Mouse (Mus musculus): ENCODE results near the gene Cyp46a1. TPM values are rescaled to one million over a fixed set of nuclear protein-coding genes. Genes with fewer than 3 reads are reported as not detected.
A peak's percentile ranks its signal among the peaks of the same experiment; 100 is the strongest.

Cyp46a1 gene
- polyA plus RNA-seq (2015; fragmentation: Nextera tagmentation; extraction: Ambion mirVana): 30.8 and 32.2 TPM in 2 replicates

DNA sequence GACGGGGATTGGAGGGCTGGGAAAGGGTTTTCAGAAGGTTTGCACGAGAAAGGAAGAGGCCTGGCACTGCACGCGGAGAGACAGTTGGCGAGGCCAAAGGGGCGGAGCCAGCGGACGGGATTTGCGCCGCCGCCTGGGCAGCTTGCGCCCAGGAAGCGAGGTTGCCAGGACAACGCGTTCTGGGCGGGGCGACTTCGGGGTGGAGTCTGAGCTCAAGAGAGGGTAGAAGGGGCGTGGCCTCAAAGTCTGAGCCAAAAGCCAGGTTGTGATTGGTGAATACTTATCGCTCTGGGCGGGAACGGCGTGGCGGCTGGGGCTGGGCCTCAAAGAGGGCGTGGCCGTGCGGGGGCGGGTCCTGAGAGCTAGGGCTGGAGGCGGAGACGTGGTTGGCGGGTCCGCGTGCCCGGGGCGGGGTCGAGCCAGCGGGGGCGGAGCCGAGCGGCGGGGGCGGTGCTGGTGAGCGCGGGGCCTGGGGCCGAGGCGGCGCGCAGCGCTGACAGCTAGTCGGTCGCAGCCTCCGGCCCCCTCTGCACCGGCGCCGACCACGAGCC, at the start of gene Cyp46a1:
Gene Cyp46a1, plus strand, starts transcription at position 487 of the 551 bp plus-strand sequence.
- ATAC-seq (ENCODE audit: low FRiP score, low read depth): peak; percentile 93
- peaks cover 20% of the 10 kb centered on the region for H3K4me1 ChIP-seq (replicated peaks)
- peak within 1 kb of the TSS; percentile 80 for H3K27ac ChIP-seq (replicated peaks)
- H3K4me3 ChIP-seq: peak within 1 kb of the TSS; percentile 81
- no peaks in the 10 kb centered on the region for H3K27me3 ChIP-seq
- whole genome bisulfite sequencing: under 1% methylated on average over 54 of the region's 56 CpGs
- no peaks in the 10 kb centered on the region for H3K36me3 ChIP-seq
- no peaks in the 10 kb centered on the region for H3K9me3 ChIP-seq
- H3K9ac ChIP-seq: peak within 1 kb of the TSS; percentile 83
- peak within 1 kb of the TSS; percentile 98 for H3K4me2 ChIP-seq

DNA sequence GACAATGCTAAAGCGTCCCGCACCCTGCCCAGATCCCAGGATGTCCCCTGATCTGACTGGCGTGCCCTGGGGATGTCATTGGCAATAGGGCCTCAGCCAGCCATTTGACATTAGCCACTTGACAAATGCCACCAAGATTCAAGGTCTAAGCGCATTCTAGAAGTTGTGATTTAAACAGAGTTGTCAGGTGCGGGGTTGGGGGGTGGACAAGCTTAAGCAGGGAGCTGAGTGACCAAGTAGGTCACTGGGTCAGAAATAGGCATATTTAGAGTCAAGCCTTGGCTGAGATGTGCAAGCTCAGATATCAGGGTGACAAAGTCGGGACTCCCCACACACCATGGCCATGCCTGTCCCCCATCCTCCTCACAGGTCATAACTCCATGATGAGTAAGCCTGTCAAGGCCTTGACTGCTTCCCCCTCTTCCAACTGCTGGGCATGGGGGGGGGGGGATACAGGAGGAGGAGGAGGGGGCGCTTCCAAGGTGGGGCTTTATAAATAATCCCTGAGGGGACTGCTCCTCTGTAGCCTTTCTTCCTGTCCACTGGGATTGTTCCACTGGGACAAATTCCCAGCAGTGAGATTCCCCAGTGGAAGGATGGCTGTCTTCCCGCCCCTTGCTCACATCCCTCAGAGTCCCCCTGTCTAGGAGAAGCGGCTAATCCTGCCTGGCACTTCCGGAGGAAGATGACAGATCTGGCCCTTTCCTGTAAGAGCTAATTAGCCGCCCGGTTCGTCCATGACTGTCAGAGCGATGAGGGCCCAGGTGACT, 49.5 kb upstream of the Cyp46a1 start:
- ATAC-seq (ENCODE audit: low FRiP score, low read depth): peak; percentile 23; the same call in 1 of the 2 replicates
- WGBS: 36% methylated on average over 14 of the region's 14 CpGs
- Histone ChIP-seq H3K4me2 (peak overlapping the region; percentile 29), H3K9ac (no peak overlapping the region), H3K27ac (replicated peaks) (peak overlapping the region; percentile 17), H3K4me1 (replicated peaks) (peaks cover 21% of the 10 kb centered on the region), H3K36me3 (no peaks in the 10 kb centered on the region), H3K27me3 (no peaks in the 10 kb centered on the region), H3K9me3 (no peaks in the 10 kb centered on the region), H3K4me3 (no peak overlapping the region)

DNA sequence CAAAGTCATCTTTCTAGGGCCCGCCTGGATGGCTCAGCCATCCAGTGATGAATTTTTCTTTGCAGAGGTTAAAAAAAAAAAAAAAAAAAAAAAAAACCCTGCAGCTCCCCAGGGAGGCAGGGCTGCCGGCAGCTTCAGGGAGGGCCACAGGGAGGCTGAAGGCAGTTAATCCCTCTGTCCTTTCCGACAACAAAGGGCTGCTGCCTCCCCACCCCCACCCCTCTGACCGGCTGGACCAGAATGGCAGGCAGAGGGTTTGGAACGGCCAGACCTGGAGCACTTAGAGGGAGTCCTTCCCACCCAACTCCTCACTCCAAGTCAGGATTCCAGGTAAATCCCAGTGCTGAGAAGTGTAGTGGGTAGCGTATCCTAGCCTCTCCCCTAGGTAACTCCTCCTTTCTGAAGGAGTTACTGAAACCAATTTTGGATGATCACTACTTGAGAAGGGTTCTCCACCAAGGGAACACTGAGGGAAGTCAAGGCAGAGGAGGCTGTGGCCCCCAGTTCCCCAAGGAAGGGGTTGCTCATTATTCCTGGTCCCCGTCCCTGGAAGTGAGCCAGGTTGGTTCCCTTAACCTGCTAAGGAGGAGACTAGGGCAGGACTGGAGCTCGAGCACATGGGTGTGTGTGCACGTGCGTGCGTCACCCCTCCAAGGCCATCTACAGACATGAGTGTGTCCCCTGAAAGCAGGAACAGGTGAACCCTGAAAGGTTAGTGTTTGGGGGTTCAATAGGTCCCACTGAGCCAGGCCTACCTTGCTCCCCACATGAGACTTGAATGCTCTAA, 48.8 kb upstream of the Cyp46a1 start:
- Histone ChIP-seq H3K4me2 (peak overlapping the region; percentile 29), H3K9me3 (no peaks in the 10 kb centered on the region), H3K9ac (no peak overlapping the region), H3K4me3 (no peak overlapping the region), H3K4me1 (replicated peaks) (peaks cover 21% of the 10 kb centered on the region), H3K27ac (replicated peaks) (peak overlapping the region; percentile 17), H3K27me3 (no peaks in the 10 kb centered on the region), H3K36me3 (no peaks in the 10 kb centered on the region)
- no peak for ATAC-seq (ENCODE audit: low FRiP score, low read depth)
- WGBS: 29% methylated on average over 11 of the region's 11 CpGs

DNA sequence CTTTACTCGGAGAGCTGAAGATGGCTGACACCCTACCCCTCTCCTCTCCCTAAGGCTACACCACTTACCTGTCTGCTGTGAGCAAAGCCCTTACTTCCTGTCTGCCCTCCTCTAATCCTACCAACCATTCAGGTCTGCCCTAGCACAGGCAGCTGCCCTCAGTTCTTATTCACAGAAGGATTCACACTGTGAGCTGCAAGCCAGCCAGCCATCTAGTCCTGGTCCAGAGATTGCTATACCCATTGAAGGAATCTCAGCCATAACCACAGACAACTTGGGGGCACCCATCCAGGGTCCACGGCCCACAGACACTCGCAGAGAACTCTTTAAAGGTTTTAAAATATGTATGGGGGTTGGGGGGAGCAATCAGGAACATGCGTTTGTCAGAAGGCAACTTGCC, 47.8 kb upstream of the Cyp46a1 start:
- no peaks in the 10 kb centered on the region for H3K9me3 ChIP-seq
- H3K4me1 ChIP-seq (replicated peaks): peaks cover 21% of the 10 kb centered on the region
- H3K27me3 ChIP-seq: no peaks in the 10 kb centered on the region
- no peak overlapping the region for H3K4me3 ChIP-seq
- ATAC-seq (ENCODE audit: low FRiP score, low read depth): no peak
- H3K27ac ChIP-seq (replicated peaks): no peak overlapping the region
- WGBS: 80% methylated on average over 4 of the region's 4 CpGs
- H3K36me3 ChIP-seq: no peaks in the 10 kb centered on the region
- no peak overlapping the region for H3K9ac ChIP-seq
- H3K4me2 ChIP-seq: no peak overlapping the region

DNA sequence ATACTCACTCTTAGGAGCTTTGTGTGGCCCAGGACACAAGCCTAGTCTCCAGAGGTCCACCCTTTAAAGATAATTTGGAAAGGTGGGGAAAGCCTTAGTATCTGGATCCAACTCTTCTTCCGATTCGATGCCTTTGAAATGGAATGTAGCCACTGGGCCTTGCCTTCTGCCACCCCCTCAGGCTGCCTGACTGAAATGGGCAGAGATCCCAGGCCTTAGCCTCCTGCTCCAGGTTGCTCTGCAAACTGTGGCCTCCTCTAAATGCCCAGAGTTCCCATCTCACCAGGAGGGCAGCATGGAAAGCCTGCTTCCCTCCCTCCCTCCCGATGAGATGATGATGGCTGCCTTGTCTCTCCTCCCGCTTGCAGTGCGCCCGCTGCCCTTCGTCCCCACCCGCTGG, 47.2 kb upstream of the Cyp46a1 start:
- Histone ChIP-seq H3K27me3 (no peaks in the 10 kb centered on the region), H3K4me1 (replicated peaks) (peaks cover 21% of the 10 kb centered on the region), H3K9me3 (no peaks in the 10 kb centered on the region), H3K36me3 (no peaks in the 10 kb centered on the region), H3K27ac (replicated peaks) (no peak overlapping the region), H3K9ac (no peak overlapping the region), H3K4me3 (no peak overlapping the region), H3K4me2 (no peak overlapping the region)
- WGBS: 87% methylated on average over 8 of the region's 8 CpGs
- no peak for ATAC-seq (ENCODE audit: low FRiP score, low read depth)

DNA sequence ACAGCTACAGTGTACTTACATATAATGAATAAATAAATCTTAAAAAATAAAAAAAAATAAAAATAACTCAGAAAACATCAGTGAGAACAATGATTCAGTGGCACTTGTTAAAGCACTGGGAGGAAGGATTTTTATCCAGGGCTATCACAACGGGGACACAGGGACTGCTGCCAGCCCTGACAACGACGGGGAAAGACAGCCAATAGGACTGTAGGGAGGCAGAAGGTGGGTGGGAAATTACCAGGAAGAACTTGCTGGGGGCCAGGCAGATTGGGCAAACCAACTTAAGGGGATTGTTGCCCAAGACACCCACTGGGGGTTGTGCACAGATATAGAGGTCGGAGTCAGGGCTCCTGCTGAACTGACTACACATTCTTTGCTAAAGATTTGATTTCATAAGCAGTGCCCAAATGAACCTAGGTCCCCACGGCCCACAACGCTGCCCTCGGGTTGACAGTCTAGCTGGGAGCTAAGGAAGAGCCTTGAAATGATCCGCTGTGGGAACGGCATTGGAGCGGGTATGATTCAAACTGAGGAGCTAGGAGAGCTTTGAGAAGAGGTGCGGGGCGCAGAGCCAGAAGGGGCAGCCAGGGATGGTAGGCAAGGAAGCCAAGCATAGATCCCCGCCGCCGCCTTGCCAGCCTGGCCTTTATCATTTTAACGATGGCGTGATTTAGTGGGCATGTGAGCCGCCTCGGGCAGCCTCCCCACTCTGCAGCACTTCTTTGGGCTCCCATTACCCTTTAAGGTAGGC, 45.9 kb upstream of the Cyp46a1 start:
- no peak overlapping the region for H3K27ac ChIP-seq (replicated peaks)
- no peaks in the 10 kb centered on the region for H3K36me3 ChIP-seq
- H3K9ac ChIP-seq: no peak overlapping the region
- ATAC-seq (ENCODE audit: low FRiP score, low read depth): no peak
- 75% methylated on average over 19 of the region's 19 CpGs for WGBS
- no peak overlapping the region for H3K4me3 ChIP-seq
- no peaks in the 10 kb centered on the region for H3K9me3 ChIP-seq
- H3K4me1 ChIP-seq (replicated peaks): peaks cover 30% of the 10 kb centered on the region
- no peak overlapping the region for H3K4me2 ChIP-seq
- no peaks in the 10 kb centered on the region for H3K27me3 ChIP-seq

DNA sequence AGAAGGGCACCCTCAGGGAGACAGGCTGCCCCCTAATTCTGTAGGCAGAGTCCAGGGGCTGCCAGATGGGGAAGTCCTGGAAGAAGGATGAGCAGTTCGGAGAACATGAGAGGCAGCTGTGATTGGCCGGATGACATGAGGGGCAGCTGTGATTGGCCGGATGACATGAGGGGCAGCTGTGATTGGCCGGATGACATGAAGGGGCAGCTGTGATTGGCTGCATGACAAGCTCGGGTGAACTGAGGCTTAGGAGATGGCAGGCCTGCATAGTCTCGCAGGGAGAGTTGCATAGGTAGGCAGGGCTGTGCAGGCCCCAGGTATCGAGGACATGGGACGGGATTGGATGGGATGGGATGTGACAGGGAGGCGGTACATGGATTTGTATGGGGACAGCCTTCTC, 41.8 kb upstream of the Cyp46a1 start:
- H3K9me3 ChIP-seq: no peaks in the 10 kb centered on the region
- peak; percentile 73 for ATAC-seq (ENCODE audit: low FRiP score, low read depth)
- H3K4me1 ChIP-seq (replicated peaks): peaks cover 16% of the 10 kb centered on the region
- H3K27me3 ChIP-seq: no peaks in the 10 kb centered on the region
- WGBS: 5% methylated on average over 9 of the region's 9 CpGs
- H3K9ac ChIP-seq: no peak overlapping the region
- H3K4me3 ChIP-seq: no peak overlapping the region
- no peaks in the 10 kb centered on the region for H3K36me3 ChIP-seq
- H3K4me2 ChIP-seq: peak overlapping the region; percentile 29
- H3K27ac ChIP-seq (replicated peaks): no peak overlapping the region

DNA sequence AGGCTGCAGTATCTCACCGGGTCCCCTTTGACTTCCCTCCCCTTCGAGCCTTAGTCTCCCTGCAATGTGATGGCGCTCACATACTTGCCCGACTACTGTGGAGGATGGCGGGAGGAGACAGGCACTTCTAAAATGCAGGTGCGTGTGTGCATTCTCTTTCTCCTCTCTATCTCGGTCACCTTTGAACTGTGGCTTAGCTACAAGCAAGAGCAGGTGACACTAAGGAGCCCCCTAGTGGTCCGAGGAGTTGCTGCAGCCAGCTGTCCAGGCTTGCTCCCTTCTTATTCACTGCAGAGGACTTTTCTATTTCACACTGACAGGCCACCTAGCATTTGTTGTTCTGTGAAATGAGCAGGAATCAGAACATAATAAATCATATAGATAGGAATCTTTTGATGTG, 41.2 kb upstream of the Cyp46a1 start:
- Histone ChIP-seq H3K9ac (no peak overlapping the region), H3K4me1 (replicated peaks) (peaks cover 16% of the 10 kb centered on the region), H3K27ac (replicated peaks) (no peak overlapping the region), H3K4me3 (no peak overlapping the region), H3K27me3 (no peaks in the 10 kb centered on the region), H3K36me3 (no peaks in the 10 kb centered on the region), H3K9me3 (no peaks in the 10 kb centered on the region), H3K4me2 (peak overlapping the region; percentile 29)
- 4% methylated on average over 8 of the region's 8 CpGs for WGBS
- peak; percentile 46; the same call in 1 of the 2 replicates for ATAC-seq (ENCODE audit: low FRiP score, low read depth)

DNA sequence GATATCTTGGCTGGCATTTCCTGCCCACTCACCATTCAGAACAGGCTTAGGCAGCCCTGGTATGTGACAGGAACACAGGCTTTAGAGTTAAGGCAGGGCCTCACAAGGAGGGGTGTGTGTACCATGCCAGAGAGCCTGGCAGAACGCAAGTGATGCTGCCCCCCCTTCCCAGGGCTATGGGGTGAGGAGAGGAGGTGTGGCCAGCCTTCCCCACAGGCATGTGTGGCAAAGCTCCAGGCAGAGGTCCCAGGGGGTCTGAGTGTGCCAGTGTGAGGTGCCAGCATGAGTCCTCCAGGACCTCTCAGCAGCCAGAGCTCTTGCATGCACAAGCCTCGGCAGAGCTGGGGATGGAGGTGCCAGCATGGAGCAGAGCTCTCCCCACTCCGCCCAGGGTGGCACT, 39.6 kb upstream of the Cyp46a1 start:
- Histone ChIP-seq H3K9ac (no peak overlapping the region), H3K27me3 (no peaks in the 10 kb centered on the region), H3K4me3 (no peak overlapping the region), H3K27ac (replicated peaks) (no peak overlapping the region), H3K9me3 (no peaks in the 10 kb centered on the region), H3K36me3 (no peaks in the 10 kb centered on the region), H3K4me1 (replicated peaks) (peaks cover 10% of the 10 kb centered on the region), H3K4me2 (no peak overlapping the region)
- ATAC-seq (ENCODE audit: low FRiP score, low read depth): no peak
- WGBS: 68% methylated on average over 3 of the region's 3 CpGs

DNA sequence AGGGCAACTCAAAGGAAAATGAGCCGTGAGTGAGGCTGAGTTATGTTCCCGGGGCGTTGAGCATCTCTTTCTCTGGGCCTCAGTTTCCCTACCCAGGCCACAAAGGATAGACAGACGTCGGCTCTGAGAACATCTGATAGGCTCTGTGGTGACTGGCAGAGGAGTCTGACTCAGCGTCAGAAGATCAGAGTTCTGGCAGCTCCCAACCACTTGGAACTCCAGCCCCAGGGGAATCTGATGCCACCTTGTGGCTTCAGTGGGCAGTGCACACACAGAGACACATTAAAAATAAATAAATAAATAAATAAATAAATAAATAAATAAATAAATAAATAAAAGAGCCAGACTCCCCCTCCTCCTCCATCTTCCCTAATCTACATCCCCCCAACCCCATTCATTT, 37.1 kb upstream of the Cyp46a1 start:
- H3K4me2 ChIP-seq: no peak overlapping the region
- H3K36me3 ChIP-seq: no peaks in the 10 kb centered on the region
- no peak for ATAC-seq (ENCODE audit: low FRiP score, low read depth)
- no peak overlapping the region for H3K9ac ChIP-seq
- H3K4me3 ChIP-seq: no peak overlapping the region
- H3K27me3 ChIP-seq: no peaks in the 10 kb centered on the region
- H3K9me3 ChIP-seq: no peaks in the 10 kb centered on the region
- peaks cover 9% of the 10 kb centered on the region for H3K4me1 ChIP-seq (replicated peaks)
- WGBS: 86% methylated on average over 6 of the region's 6 CpGs
- no peak overlapping the region for H3K27ac ChIP-seq (replicated peaks)

DNA sequence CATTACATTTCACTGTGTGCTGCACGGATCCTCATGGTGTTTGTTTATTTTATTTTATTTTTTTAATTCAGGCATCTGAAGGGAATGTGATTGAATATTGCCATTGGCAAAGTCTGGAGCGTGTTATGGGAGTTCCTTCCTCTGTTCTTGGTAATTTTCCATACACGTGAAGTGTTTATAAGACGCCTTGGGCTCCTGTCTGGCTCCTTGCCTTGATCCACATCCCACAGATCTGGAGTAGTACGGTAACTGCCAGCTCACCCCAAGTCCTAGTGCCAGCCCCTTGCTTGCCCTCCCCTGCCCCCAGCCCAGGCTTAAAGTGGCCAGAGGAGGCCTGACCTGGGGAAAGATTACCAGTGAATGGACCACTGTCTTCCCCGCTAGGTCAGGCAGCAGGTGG, 33.2 kb upstream of the Cyp46a1 start:
- no peak for ATAC-seq (ENCODE audit: low FRiP score, low read depth)
- no peak overlapping the region for H3K9ac ChIP-seq
- H3K9me3 ChIP-seq: no peaks in the 10 kb centered on the region
- H3K4me2 ChIP-seq: no peak overlapping the region
- no peak overlapping the region for H3K4me3 ChIP-seq
- WGBS: 83% methylated on average over 6 of the region's 6 CpGs
- no peaks in the 10 kb centered on the region for H3K27me3 ChIP-seq
- peaks cover 5% of the 10 kb centered on the region for H3K4me1 ChIP-seq (replicated peaks)
- H3K27ac ChIP-seq (replicated peaks): no peak overlapping the region
- no peaks in the 10 kb centered on the region for H3K36me3 ChIP-seq

All from hindbrain, embryonic 15.5 days (tissue).